Mouse (Mus musculus) E14TG2a.4 (cell line): Measurements from ENCODE around the gene Wdfy3.

Experiments used
- CTCF ChIP-seq: conservative IDR thresholded peaks from 2 replicates; pipeline ENCODE4 v1.5.1; 2014; ENCODE audit warnings: low read length
- POU5F1 ChIP-seq: IDR thresholded peaks from 2 replicates; pipeline ENCODE4 v1.6.1; 2014; ENCODE audit warnings: low read length, borderline replicate concordance

GRCm38 (mm10) chr5:102013781-102014180 lies 55.9 kb downstream of the Wdfy3 start:
- TF ChIP-seq CTCF = no peak
- no peak for TF ChIP-seq POU5F1
